Comparison of ENCODE assay signal across 11 mouse cellular contexts in the genomic region with DNA sequence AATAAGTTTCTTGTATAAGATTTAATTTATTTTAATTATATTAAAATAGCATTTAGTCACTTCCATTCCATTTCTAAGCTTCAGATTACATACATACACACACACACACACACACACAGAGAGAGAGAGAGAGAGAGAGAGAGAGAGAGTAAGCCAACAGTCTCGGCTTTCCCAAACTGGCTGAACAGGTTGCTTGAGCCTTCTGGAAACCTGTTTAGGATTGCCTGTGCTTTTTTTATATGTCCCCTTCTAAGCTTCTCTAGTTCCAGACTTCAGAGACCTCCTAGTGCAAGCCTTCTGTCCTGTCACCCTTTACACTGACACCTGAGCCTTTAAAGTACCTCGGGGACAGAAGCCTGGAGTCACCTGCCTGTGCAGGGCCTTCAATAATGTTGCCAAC. TPM values are rescaled to one million over a fixed set of nuclear protein-coding genes. Genes with fewer than 3 reads are reported as not detected.
DNase-seq lines count a peak whose midpoint lies in the region; ATAC-seq and TF ChIP-seq lines count a peak whose summit lies in the region.
"Had no signal": no experiment of that assay in that cellular context is flagged by ENCODE, and none has a peak within 500 bp of the region (broad histone marks: within the 10 kb centered on the region; RNA-seq: fewer than 3 reads in every experiment).

No protein-coding gene starts in this region.

- no peaks in the 10 kb centered on the region for H3K27me3 ChIP-seq in forebrain, embryonic 10.5 days (ENCODE audit: poor library complexity, severe bottlenecking)
- H3K27me3 ChIP-seq in forebrain, embryonic 15.5 days, result no peaks in the 10 kb centered on the region
- H3K27me3 ChIP-seq in kidney, adult 2 months (replicated peaks; ENCODE audit: control insufficient read depth, insufficient read depth, low read length), result no peaks in the 10 kb centered on the region
- no peaks in the 10 kb centered on the region for H3K27me3 ChIP-seq in CH12.LX (replicated peaks)
- H3K27me3 ChIP-seq in limb, embryonic 15.5 days, result no peaks in the 10 kb centered on the region
- H3K27me3 ChIP-seq in midbrain, postnatal 0 days (ENCODE audit: insufficient read depth, low read length), result no peaks in the 10 kb centered on the region

- peak overlapping the region; percentile 48; the same call in 1 of the 2 replicates for H3K27ac ChIP-seq in forebrain, embryonic 10.5 days
- no peak overlapping the region for H3K27ac ChIP-seq in forebrain, embryonic 15.5 days (replicated peaks)
- H3K27ac ChIP-seq in kidney, adult 2 months (ENCODE audit: insufficient read depth, low read depth, low read length), result peak overlapping the region; percentile 39; the same call in 1 of the 2 replicates
- peak overlapping the region; percentile 10; the same call in 1 of the 2 replicates for H3K27ac ChIP-seq in CH12.LX (ENCODE audit: insufficient read depth, low read depth)
- peak overlapping the region; percentile 57; the same call in 1 of the 2 replicates for H3K27ac ChIP-seq in limb, embryonic 15.5 days
- no peak overlapping the region for H3K27ac ChIP-seq in midbrain, postnatal 0 days (ENCODE audit: low read depth, low read length)

- no peak overlapping the region for H3K9ac ChIP-seq in forebrain, embryonic 15.5 days (replicated peaks)
- no peak overlapping the region for H3K9ac ChIP-seq in CH12.LX (ENCODE audit: insufficient read depth, low read depth)
- H3K9ac ChIP-seq in limb, embryonic 15.5 days, result no peak overlapping the region
- no peak overlapping the region for H3K9ac ChIP-seq in midbrain, postnatal 0 days (replicated peaks; ENCODE audit: low read length, poor library complexity, severe bottlenecking)

- WGBS in forebrain, embryonic 10.5 days, result 54% methylated on average over 2 of the region's 2 CpGs
- 49% methylated on average over 2 of the region's 2 CpGs for WGBS in forebrain, embryonic 15.5 days
- WGBS in kidney, adult 2 months, result 60% methylated on average over 2 of the region's 2 CpGs
- WGBS in limb, embryonic 15.5 days, result 15% methylated on average over 2 of the region's 2 CpGs
- whole genome bisulfite sequencing in midbrain, postnatal 0 days, result 69% methylated on average over 2 of the region's 2 CpGs

- peaks cover 24% of the 10 kb centered on the region for H3K4me1 ChIP-seq in forebrain, embryonic 10.5 days
- H3K4me1 ChIP-seq in forebrain, embryonic 15.5 days, result no peaks in the 10 kb centered on the region
- peaks cover 18% of the 10 kb centered on the region for H3K4me1 ChIP-seq in kidney, adult 2 months (ENCODE audit: control insufficient read depth, insufficient read depth, low read length)
- peaks cover 13 to 40% of the 10 kb centered on the region in 2 experiments for H3K4me1 ChIP-seq in CH12.LX (ENCODE audit: control insufficient read depth in 1 of 2, insufficient read depth in 2 of 2)
- H3K4me1 ChIP-seq in limb, embryonic 15.5 days, result peaks cover 29% of the 10 kb centered on the region
- H3K4me1 ChIP-seq in midbrain, postnatal 0 days (ENCODE audit: insufficient read depth, low read length), result no peaks in the 10 kb centered on the region

- in situ Hi-C loops in CH12.LX (cut with MboI; ENCODE audit: low pct_ligation_motif_present, low pct_unique_long_range_greater_than_20kb, low sequenced_read_pairs), result loop anchor here (5.0 kb wide), 1 partner anchor 43 kb away; no protein-coding TSS in a partner anchor

- no peaks in the 10 kb centered on the region for H3K9me3 ChIP-seq in forebrain, embryonic 10.5 days
- no peaks in the 10 kb centered on the region for H3K9me3 ChIP-seq in forebrain, embryonic 15.5 days
- no peaks in the 10 kb centered on the region for H3K9me3 ChIP-seq in CH12.LX (replicated peaks; ENCODE audit: low read length)
- H3K9me3 ChIP-seq in limb, embryonic 15.5 days, result no peaks in the 10 kb centered on the region
- no peaks in the 10 kb centered on the region for H3K9me3 ChIP-seq in midbrain, postnatal 0 days (ENCODE audit: low read length)

- H3K4me3 ChIP-seq in forebrain, embryonic 10.5 days, result no peak overlapping the region
- H3K4me3 ChIP-seq in forebrain, embryonic 15.5 days, result no peak overlapping the region
- no peak overlapping the region for H3K4me3 ChIP-seq in kidney, adult 2 months (ENCODE audit: insufficient read depth, low read depth, low read length)
- no peak overlapping the region for H3K4me3 ChIP-seq in CH12.LX (replicated peaks in 1 of 3; ENCODE audit: low read depth in 2 of 3, low read length in 2 of 3, poor library complexity in 1 of 3)
- H3K4me3 ChIP-seq in limb, embryonic 15.5 days, result no peak overlapping the region
- H3K4me3 ChIP-seq in midbrain, postnatal 0 days (ENCODE audit: low read depth, low read length), result no peak overlapping the region

- H3K4me2 ChIP-seq in forebrain, embryonic 15.5 days (replicated peaks), result no peak overlapping the region
- H3K4me2 ChIP-seq in CH12.LX (ENCODE audit: insufficient read depth, low read depth, poor library complexity, severe bottlenecking), result peak overlapping the region; percentile 27; the same call in 1 of the 2 replicates
- no peak overlapping the region for H3K4me2 ChIP-seq in limb, embryonic 15.5 days
- no peak overlapping the region for H3K4me2 ChIP-seq in midbrain, postnatal 0 days (ENCODE audit: low read depth, low read length, poor library complexity, severe bottlenecking)

- no peaks in the 10 kb centered on the region for H3K79me2 ChIP-seq in CH12.LX (replicated peaks; ENCODE audit: control insufficient read depth, extremely low read depth, insufficient read depth, poor library complexity, severe bottlenecking)

- no peak for TF ChIP-seq CTCF in kidney, adult 2 months (conservative IDR thresholded peaks at IDR 0.05; ENCODE audit: insufficient read depth, insufficient read length, low read depth, low read length)
- no peak for TF ChIP-seq CTCF in CH12.LX (conservative IDR thresholded peaks at IDR 0.05 in 1 of 2, IDR thresholded peaks at IDR 0.05 in 1 of 2; ENCODE audit: low read depth in 2 of 2, low read length in 2 of 2)
- no peak for TF ChIP-seq CTCF in midbrain, postnatal 0 days (IDR thresholded peaks at IDR 0.05)

- TF ChIP-seq RAD21 in CH12.LX (IDR thresholded peaks at IDR 0.05; ENCODE audit: low read depth, low read length), result no peak

- dilution Hi-C loops in CH12.LX (cut with MboI; ENCODE audit: extremely low pct_ligation_motif_present, extremely low pct_unique_long_range_greater_than_20kb, low sequenced_read_pairs), result no loop called here

- no peaks in the 10 kb centered on the region for H3K36me3 ChIP-seq in forebrain, embryonic 10.5 days (replicated peaks)
- no peaks in the 10 kb centered on the region for H3K36me3 ChIP-seq in forebrain, embryonic 15.5 days
- H3K36me3 ChIP-seq in kidney, adult 2 months (ENCODE audit: control insufficient read depth, insufficient read depth, low read length), result no peaks in the 10 kb centered on the region
- H3K36me3 ChIP-seq in CH12.LX (replicated peaks in 1 of 2; ENCODE audit: control insufficient read depth in 1 of 2, insufficient read depth in 1 of 2, low read length in 1 of 2), result peaks cover 18 to 64% of the 10 kb centered on the region in 2 experiments
- H3K36me3 ChIP-seq in limb, embryonic 15.5 days, result no peaks in the 10 kb centered on the region
- no peaks in the 10 kb centered on the region for H3K36me3 ChIP-seq in midbrain, postnatal 0 days (ENCODE audit: insufficient read depth, low read length)

- DNase-seq in forebrain, embryonic 10.5 days (ENCODE audit: extremely low spot score, low spot score), result no peak
- no peak for DNase-seq in kidney, adult 2 months
- no peak for DNase-seq in kidney, postnatal 10 days
- DNase-seq in CH12.LX (ENCODE audit: extremely low read depth), result no peak
- DNase-seq in midbrain, postnatal 0 days (ENCODE audit: low spot score), result no peak
- no peak for DNase-seq in right cerebral cortex, adult 2 months (ENCODE audit: low spot score in 2 of 2)
- DNase-seq: cerebellum, adult 8-10 months had no signal

- ATAC-seq in forebrain, embryonic 15.5 days (replicated peaks), result no peak
- no peak for ATAC-seq in limb, embryonic 15.5 days (ENCODE audit: insufficient number of reproducible peaks, low FRiP score, low TSS enrichment, low read depth)
- no peak for ATAC-seq in midbrain, postnatal 0 days (ENCODE audit: low FRiP score)

- no peak for TF ChIP-seq EP300 in CH12.LX (IDR thresholded peaks at IDR 0.05; ENCODE audit: low read length)

- no peak for TF ChIP-seq POLR2A in kidney, adult 2 months (IDR thresholded peaks at IDR 0.05; ENCODE audit: low read depth, low read length)
- no peak for TF ChIP-seq POLR2A in CH12.LX (IDR thresholded peaks at IDR 0.05; ENCODE audit: low read depth, low read length)

TF ChIP-seq in CH12.LX, 34 proteins besides CTCF, POLR2A, EP300 and RAD21:
- no peak for TF ChIP-seq MAX (IDR thresholded peaks at IDR 0.05; ENCODE audit: low read length)
- TF ChIP-seq HCFC1 (IDR thresholded peaks at IDR 0.05; ENCODE audit: low read depth, low read length), result no peak
- no peak for TF ChIP-seq ETS1 (conservative IDR thresholded peaks at IDR 0.05; ENCODE audit: low read depth, low read length)
- TF ChIP-seq KAT2A (IDR thresholded peaks at IDR 0.05; ENCODE audit: insufficient replicate concordance, low read length), result no peak
- TF ChIP-seq RCOR1 (conservative IDR thresholded peaks at IDR 0.05; ENCODE audit: low read depth, low read length), result no peak
- no peak for TF ChIP-seq JUND (conservative IDR thresholded peaks at IDR 0.05; ENCODE audit: low read depth, low read length)
- no peak for TF ChIP-seq BHLHE40 (IDR thresholded peaks at IDR 0.05; ENCODE audit: low read depth, low read length)
- TF ChIP-seq ZKSCAN1 (IDR thresholded peaks at IDR 0.05; ENCODE audit: borderline replicate concordance, low read depth, low read length), result no peak
- TF ChIP-seq JUN (IDR thresholded peaks at IDR 0.05; ENCODE audit: insufficient read depth, low read depth, low read length), result no peak
- no peak for TF ChIP-seq MAFK (IDR thresholded peaks at IDR 0.05; ENCODE audit: insufficient replicate concordance, low read length)
- no peak for TF ChIP-seq SMC3 (IDR thresholded peaks at IDR 0.05; ENCODE audit: low read depth, low read length)
- no peak for TF ChIP-seq MAZ (IDR thresholded peaks at IDR 0.05; ENCODE audit: low read depth, low read length)
- no peak for TF ChIP-seq TBP (conservative IDR thresholded peaks at IDR 0.05; ENCODE audit: low read depth, low read length)
- no peak for TF ChIP-seq IRF4 (IDR thresholded peaks at IDR 0.05; ENCODE audit: low read depth, low read length)

RNA-seq across cellular contexts. Expression of a gene that starts 59.2 kb away (rescaled TPM):
- 0.26 and 0.67 TPM in 2 replicates for polyA plus RNA-seq in forebrain, embryonic 10.5 days (2016; fragmentation: Nextera tagmentation; extraction: Ambion mirVana)
- polyA plus RNA-seq in forebrain, embryonic 15.5 days (2015; fragmentation: Nextera tagmentation; extraction: Ambion mirVana), result 0.14 and 0.17 TPM in 2 replicates
- 0.01 TPM in 1 of 2 replicates, not detected in the other for polyA plus RNA-seq in kidney, adult 2 months (2012; rRNA removed)
- not detected in 2 replicates for total RNA-seq in CH12.LX (2012; rRNA removed)
- total RNA-seq in CH12.LX (2014; rRNA removed), result 0.24 and 0.44 TPM in 2 replicates
- polyA plus RNA-seq in CH12.LX (2012; ENCODE audit: insufficient read length, low read depth), result 0.23 and 0.25 TPM in 2 replicates
- polyA plus RNA-seq in limb, embryonic 15.5 days (2015; fragmentation: Nextera tagmentation; extraction: Ambion mirVana), result 0.65 and 0.94 TPM in 2 replicates
- 0.19 TPM in 1 of 2 replicates, not detected in the other for total RNA-seq in midbrain, postnatal 0 days (2014; rRNA removed)
- 0.11 and 0.48 TPM in 2 replicates for polyA plus RNA-seq in midbrain, postnatal 0 days (2015; fragmentation: Nextera tagmentation; extraction: Ambion mirVana)
- total RNA-seq: left cerebral cortex, postnatal 36 days had no signal
- polyA plus RNA-seq: large intestine, adult 2 months had no signal

Comparison
In these comparisons a context has a peak if more than half of its experiments do, and no peak if none do; other contexts are left out.
1. H3K27ac ChIP-seq: peak in forebrain, embryonic 10.5 days (single experiment), kidney, adult 2 months (single experiment), CH12.LX (single experiment) and limb, embryonic 15.5 days (single experiment); none in forebrain, embryonic 15.5 days (single experiment) and midbrain, postnatal 0 days (single experiment).